Mouse (Mus musculus): ENCODE results near the gene Hcrtr1.

Hcrtr1 gene

GRCm38 (mm10) chr4:130168280-130169183 is 29.4 kb upstream of the Hcrtr1 start:
- intact Hi-C loops (cut with DNase I), result no loop called here

GRCm38 (mm10) chr4:130167814-130168213 is 28.7 kb upstream of the Hcrtr1 start:
- intact Hi-C loops (cut with DNase I), result no loop called here

DNA sequence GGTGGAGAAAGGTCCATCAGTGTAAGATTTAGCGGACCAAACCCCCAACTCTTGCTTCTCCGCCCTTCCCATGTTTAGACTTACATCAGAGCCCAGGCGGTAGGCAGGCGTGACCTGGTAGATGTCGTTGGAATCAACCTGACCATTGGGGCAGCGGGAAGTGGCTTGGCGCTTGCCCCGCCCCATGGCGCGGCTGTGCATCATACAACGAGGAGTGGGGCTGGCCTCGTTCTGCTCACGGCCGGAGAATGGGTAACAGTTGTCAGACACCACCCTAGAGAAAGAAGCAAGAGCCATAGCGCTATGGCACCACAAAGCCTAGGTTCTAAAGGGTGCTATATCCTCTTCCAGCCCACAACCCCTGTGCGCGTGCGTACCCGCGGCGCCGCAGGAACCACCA is 28.2 kb upstream of the Hcrtr1 start:
- intact Hi-C loops (cut with DNase I), result no loop called here

DNA sequence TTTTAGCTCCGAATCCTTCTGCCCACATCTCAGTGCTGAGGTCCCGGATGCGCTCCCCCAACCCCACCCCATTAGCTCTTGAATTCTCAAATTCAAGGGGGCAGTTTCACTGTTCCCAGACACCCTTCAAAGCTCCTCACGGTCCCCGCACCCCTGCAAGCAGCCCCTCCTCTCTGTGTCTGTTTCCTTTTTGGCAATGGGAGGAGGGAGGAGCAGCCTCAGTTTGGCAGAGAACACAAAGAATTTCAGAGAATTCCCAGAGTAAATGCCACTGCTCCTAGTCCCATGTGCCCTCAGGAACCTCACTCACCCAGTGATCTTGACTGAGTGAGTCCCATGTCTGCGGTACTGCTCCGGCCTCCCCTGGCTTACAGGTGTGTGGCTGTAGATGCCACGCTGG is 27.4 kb upstream of the Hcrtr1 start:
- intact Hi-C loops (cut with DNase I), result no loop called here

GRCm38 (mm10) chr4:130166061-130166460 is 26.9 kb upstream of the Hcrtr1 start:
- intact Hi-C loops (cut with DNase I), result no loop called here

DNA sequence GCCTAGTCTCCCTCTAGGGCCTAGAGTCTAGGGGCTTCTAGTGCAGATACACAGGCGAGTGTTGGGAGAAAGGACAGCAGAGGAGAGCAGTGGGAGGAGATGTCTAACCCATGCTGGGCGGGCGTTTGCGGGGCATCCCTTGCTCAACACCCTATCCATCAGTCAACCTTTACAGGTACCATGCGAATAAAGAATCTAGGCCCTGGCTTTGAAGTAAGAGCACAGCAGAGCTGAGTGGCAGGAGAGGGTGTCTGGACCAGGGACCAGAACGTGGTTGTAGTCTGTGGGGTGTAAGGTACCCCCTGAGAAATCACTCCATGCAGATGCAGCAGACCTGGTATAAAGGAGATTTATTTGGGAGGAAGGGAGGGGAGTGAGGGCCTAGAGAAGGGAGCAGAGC is 25.0 kb upstream of the Hcrtr1 start:
- intact Hi-C loops (cut with DNase I), result no loop called here

DNA sequence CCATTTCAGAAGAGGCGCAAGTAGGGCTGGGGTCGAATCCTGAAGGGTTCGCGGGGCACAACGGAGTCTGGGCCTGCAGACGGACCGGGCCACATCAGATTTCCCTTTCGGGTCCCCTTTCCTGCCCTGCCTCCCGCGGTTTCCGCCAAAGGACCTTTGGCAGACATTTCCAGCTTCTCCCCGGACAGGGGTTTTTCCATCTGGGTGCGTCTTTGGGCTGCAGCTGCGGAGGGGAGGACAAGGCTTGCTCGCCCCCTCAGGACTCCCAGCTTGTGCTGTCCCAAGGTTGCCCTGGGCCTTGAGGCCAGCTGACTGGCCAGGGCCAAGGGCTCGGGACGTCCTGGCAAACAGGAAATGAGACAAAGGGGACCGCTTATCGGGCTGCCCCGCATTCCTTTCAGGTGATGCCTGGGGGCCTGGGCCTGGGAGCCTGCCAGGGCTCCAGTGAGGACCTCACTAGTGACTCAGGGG is 24.3 kb upstream of the Hcrtr1 start:
- intact Hi-C loops (cut with DNase I), result no loop called here

DNA sequence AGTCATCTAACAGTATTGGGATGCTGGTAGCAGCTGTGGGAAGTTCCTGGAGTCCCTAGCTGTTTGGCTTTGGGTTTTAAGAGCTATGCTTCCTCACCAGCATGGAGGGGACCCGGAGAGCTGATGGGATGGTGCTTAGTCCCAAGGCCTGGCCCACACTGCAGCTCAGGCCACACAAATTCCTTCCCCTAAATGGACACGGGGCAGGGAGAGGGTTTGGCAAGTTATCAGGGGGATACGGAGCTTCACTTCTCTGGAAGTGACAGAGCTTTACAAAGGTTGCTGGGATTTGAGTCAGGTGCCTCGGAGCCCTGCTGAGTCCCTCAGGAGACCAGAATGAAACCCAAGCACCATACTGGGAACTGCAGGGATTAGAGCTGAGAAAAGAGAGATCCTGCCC is 22.2 kb upstream of the Hcrtr1 start:
- intact Hi-C loops (cut with DNase I), result no loop called here

DNA sequence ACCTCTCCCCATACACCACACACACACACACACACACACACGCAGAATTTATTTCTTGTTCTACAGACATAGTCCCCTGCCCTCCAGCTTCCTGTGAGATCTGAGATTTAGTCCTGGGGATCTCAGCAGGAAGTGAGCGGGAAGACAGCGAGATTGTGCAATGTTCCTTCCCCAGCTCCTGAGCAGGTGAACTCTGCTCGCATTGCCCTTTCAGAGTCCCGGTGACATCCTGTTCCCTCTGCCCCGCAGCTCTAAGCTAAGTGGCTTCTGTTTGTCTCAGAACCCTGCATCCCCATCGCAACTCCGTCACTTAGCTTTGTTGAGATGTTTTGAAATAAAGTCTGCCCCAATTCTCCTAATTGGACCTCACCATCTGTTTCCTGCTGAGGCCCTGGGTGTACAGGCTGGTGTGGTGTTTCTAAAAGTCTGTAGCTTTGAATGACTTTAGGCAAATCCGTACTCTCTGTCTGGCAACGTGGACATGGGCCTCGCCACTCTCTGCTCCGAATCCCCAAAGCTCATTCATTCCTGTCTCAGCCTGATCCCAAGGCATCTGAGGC is 17.7 kb upstream of the Hcrtr1 start:
- intact Hi-C loops (cut with DNase I), result no loop called here

- intact Hi-C loops (cut with DNase I), result no loop called here
Measured at GRCm38 (mm10) chr4:130154250-130154649, 15.1 kb upstream of the Hcrtr1 start.

DNA sequence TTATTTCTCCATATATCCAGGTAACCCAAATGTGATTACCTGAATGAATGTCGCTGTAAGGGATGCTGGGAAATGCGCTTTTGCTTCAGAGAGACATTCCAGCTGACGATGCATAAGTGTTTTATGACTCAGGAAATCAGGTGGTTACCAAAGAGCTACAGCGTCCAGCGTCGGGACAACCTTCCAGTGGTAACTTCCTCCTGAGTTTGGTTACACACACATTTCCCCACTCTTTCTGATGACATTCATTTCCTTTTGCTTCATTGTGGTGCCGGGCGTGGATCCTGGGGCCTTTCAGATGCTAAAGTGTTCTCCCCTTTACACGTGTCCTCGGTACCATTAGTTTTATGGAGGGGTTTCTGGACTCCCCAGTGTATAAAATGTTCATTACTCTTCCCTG is 9.2 kb upstream of the Hcrtr1 start:
- intact Hi-C loops (cut with DNase I), result no loop called here

DNA sequence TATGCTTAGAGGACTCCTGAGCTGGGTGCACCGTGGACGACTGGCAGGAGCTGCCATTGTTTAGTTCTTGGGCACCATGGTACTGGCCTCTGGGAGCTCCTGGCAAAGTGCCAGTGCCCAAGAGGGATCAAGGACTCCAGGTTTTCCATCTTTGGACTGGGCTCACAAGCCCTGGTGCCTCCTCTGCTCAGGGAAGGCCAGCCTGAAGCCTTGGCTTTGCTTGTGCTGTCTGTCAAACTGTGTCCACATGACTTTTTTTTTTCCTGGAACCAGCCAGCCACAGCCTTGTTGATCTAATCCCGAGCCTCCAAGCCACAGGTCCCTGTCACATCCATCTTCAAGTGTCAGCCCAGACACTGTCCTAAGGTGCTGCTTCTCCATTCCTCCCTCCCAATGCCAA is 2.6 kb upstream of the Hcrtr1 start:
- intact Hi-C loops (cut with DNase I), result no loop called here

DNA sequence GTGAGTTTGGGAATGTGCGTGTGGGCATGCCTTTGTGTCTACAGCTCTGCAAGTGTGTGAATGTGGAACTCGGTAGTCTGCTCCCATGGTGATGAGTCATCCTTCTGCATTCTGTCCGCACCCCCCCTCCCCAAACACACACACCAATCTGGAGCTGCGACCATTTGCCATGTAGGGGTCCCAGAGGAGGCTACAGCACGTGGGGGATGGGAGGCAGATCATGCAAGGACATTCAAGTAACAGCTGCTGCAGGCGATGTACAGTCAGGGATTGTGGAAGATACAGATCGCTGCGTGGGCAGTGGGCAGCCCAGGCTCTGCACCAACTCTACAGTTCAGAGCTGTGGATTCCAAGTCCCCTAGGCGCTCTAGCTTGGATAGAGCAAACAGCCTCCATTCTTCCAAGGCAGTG is 1.8 kb upstream of the Hcrtr1 start:
- intact Hi-C loops (cut with DNase I), result no loop called here

GRCm38 (mm10) chr4:130138441-130139213 is 532 bp downstream of the Hcrtr1 start:
- intact Hi-C loops (cut with DNase I), result loop anchor here (1.0 kb wide), 1 partner anchor 51 kb away; no protein-coding TSS in a partner anchor

DNA sequence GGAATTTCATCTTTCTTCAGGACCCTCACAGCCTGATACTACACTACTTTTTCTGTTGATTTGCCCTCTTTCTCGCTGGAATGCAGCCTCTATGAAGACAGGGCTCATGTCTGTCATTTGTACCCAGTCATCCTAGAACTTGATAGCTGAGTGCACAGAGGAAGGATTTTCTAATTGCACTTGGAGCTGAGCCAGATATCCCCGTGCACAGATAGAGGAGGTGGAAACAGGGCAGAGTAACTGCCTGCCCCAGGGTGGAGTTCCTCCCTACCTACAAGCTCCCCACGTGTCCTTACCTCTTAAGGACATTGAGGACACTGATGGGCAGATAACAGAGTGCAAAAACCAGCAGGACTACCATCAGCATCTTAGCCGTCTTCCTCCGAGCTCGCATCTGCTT is 5.8 kb downstream of the Hcrtr1 start:
- intact Hi-C loops (cut with DNase I), result no loop called here

DNA sequence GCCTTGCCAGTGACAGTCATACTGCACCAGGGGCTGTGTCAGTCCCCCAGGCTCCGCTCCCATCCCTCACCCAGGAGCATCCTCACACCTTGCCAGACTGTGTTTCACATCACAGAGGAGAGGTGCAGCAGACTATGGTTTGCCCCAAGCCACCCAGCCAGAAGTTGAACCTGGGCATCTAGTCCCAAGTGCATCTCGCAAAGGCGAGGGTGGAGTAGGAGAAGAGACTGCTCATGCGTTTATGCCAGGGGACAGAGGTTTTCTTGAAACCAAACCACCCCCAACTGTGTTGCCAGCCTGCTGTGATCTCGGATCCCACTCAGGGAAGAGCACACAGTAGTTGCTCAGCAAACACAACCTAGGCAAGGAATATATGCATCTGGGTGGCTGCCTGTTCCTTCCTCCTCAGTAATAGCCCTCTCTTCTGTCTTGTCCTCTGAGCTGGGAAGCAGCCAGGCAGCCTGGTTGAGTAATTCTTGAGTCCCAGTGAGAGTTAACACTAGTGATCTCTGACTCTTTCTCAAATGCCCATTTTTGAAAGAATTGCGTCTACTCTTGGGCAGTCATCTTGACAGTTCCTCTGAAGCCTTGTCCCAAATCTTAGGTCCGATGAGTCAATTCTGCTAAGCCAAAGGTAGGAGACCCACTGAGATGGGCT is 7.6 kb downstream of the Hcrtr1 start:
- intact Hi-C loops (cut with DNase I), result no loop called here

- intact Hi-C loops (cut with DNase I), result no loop called here
Measured at GRCm38 (mm10) chr4:130130641-130131350, 8.4 kb downstream of the Hcrtr1 start.

DNA sequence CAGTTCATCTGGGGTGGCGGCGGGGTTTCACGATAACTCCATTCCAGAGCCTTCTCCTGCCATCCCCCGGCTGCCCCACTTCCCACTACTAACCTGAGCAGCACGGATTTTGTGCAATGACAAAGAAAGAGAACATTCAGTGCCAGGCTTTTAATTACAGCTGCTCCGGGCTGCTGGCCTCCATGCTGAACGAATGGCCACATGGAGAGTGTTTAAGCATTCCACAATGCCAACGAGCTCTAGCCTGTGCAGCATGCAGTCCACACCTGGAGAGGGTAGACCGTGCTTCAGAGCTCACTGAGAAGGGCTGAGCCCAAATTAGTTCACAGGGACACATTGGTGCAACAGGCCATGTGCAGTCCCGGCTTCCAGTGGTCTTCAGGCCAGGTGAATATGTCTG is 9.1 kb downstream of the Hcrtr1 start:
- intact Hi-C loops (cut with DNase I), result no loop called here

DNA sequence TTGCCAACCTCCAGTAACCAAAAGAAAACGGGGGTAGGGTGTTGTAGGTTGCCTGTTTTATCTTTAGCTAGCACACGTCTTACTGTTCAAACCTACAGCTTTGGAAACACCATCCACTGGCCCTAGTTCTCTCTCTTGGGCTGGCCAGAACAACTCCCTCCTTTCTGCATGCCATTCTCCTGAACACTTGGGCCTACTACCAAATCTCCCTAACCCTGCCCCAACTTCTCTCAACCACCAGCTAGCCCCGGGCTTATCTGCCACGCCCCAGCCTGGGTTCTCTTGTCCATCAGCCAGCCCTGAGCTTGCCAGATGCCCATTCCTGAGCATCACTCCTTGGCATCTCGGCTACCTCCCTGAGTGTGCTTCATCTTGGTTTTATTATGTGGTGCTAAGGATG is 10.3 kb downstream of the Hcrtr1 start:
- intact Hi-C loops (cut with DNase I), result no loop called here

- intact Hi-C loops (cut with DNase I), result no loop called here
Measured at GRCm38 (mm10) chr4:130125935-130126334, 13.2 kb downstream of the Hcrtr1 start.

DNA sequence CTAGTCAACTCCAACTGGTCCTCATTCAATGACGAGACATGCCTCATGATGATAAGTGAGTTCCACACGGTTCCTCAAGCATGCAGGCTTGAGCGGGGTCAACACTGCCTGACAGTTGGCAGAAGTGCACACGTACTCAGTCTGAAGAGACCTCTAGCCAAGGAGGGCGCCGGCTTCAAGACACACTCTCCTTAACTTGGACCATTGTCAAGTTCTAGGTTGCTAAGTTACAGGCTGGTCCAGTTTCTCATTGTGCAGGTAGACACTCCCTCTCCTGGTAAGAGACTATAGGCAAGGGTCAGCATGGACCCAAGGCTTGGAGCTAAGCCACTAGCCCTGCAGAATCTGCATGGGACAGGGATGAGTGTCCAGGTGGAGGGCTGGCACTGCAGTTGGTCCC is 14.0 kb downstream of the Hcrtr1 start:
- intact Hi-C loops (cut with DNase I), result no loop called here

Data from adrenal gland (tissue).